Mouse (Mus musculus) hindbrain, embryonic 15.5 days (tissue): ENCODE data around the gene Hoxd11. TPM values are rescaled to one million over a fixed set of nuclear protein-coding genes. Genes with fewer than 3 reads are reported as not detected.
A peak's percentile ranks its signal among the peaks of the same experiment; 100 is the strongest.

Experiments
- ATAC-seq: fragments of 200-750 bp; cut with Nextera tagmentation; 2 replicates; pipeline ENCODE4 v1.8.0; 2017; ENCODE audit warnings: low read depth, moderate number of reproducible peaks, moderate TSS enrichment; ENCODE audit not compliant: low FRiP score
- H3K27ac ChIP-seq: fragments of 300-500 bp; sonication (generic); replicated peaks from 2 replicates; pipeline ENCODE4 v1.5.1; 2015; ENCODE audit warnings: mild to moderate bottlenecking, inconsistent platforms
- H3K27me3 ChIP-seq: fragments of 300-500 bp; sonication (generic); 2 replicates; pipeline ENCODE4 v1.6.1; 2015; ENCODE audit warnings: control low read depth, inconsistent platforms
- H3K36me3 ChIP-seq: fragments of 300-500 bp; sonication (generic); 2 replicates; pipeline ENCODE4 v1.6.1; 2015; ENCODE audit warnings: control low read depth, inconsistent platforms
- H3K4me1 ChIP-seq: fragments of 300-500 bp; sonication (generic); replicated peaks from 2 replicates; pipeline ENCODE4 v1.6.1; 2015; ENCODE audit warnings: control low read depth, inconsistent platforms
- H3K4me2 ChIP-seq: fragments of 300-500 bp; sonication (generic); 2 replicates; pipeline ENCODE4 v1.6.1; 2015; ENCODE audit warnings: moderate library complexity, mild to moderate bottlenecking, inconsistent platforms
- H3K4me3 ChIP-seq: fragments of 300-500 bp; sonication (generic); 2 replicates; pipeline ENCODE4 v1.5.1; 2015; ENCODE audit warnings: mild to moderate bottlenecking, inconsistent platforms
- H3K9ac ChIP-seq: fragments of 300-500 bp; sonication (generic); 2 replicates; pipeline ENCODE4 v1.6.1; 2015; ENCODE audit warnings: inconsistent platforms
- H3K9me3 ChIP-seq: fragments of 300-500 bp; sonication (generic); 2 replicates; pipeline ENCODE4 v1.6.1; 2016; ENCODE audit warnings: control low read depth, inconsistent platforms
- WGBS: fragments of 180-500 bp; shearing (Covaris S2); methylation state at CpG from one replicate; pipeline ENCODE4 v1.1.7; 2015; 5-methylcytosine and 5-hydroxymethylcytosine counted together
- polyA plus RNA-seq: library from polyadenylated mRNA; unstranded; fragments of >200 nt; fragmentation: Nextera tagmentation; extraction: Ambion mirVana; gene quantifications from 2 replicates; pipeline ENCODE4 v1.2.1, GENCODE M21; 2015

Hoxd11 gene
- polyA plus RNA-seq, 1 experiment from 2014 or later, result not detected

- WGBS, result 11% methylated on average over 2 of the region's 2 CpGs
- Histone ChIP-seq H3K36me3 (no peaks in the 10 kb centered on the region), H3K9me3 (no peaks in the 10 kb centered on the region), H3K4me2 (no peak overlapping the region), H3K27me3 (peaks cover 100% of the 10 kb centered on the region), H3K9ac (no peak overlapping the region), H3K4me1 (peaks cover 9% of the 10 kb centered on the region), H3K27ac (no peak overlapping the region), H3K4me3 (no peak overlapping the region)
- no peak for ATAC-seq
These were observed 2.3 kb upstream of the Hoxd11 start for GRCm38 (mm10) chr2:74677106-74677505.

GRCm38 (mm10) chr2:74679596-74679971 is 227 bp downstream of the Hoxd11 start:
- Histone ChIP-seq H3K9me3 (no peaks in the 10 kb centered on the region), H3K4me3 (no peak overlapping the region), H3K4me1 (peaks cover 12% of the 10 kb centered on the region), H3K27ac (no peak overlapping the region), H3K36me3 (no peaks in the 10 kb centered on the region), H3K4me2 (no peak overlapping the region), H3K27me3 (peaks cover 99% of the 10 kb centered on the region), H3K9ac (no peak overlapping the region)
- WGBS, result under 1% methylated on average over 25 of the region's 26 CpGs
- no peak for ATAC-seq

- Histone ChIP-seq H3K36me3 (no peaks in the 10 kb centered on the region), H3K27me3 (peaks cover 99% of the 10 kb centered on the region), H3K4me2 (no peak overlapping the region), H3K9me3 (no peaks in the 10 kb centered on the region), H3K4me1 (peaks cover 12% of the 10 kb centered on the region), H3K27ac (no peak overlapping the region), H3K4me3 (no peak overlapping the region), H3K9ac (no peak overlapping the region)
- WGBS, result under 1% methylated on average over 20 of the region's 23 CpGs
- no peak for ATAC-seq
These were observed 623 bp downstream of the Hoxd11 start for GRCm38 (mm10) chr2:74679980-74680379.

GRCm38 (mm10) chr2:74680561-74681398 is 1.4 kb downstream of the Hoxd11 start:
- no peak overlapping the region for H3K27ac ChIP-seq
- no peak overlapping the region for H3K4me2 ChIP-seq
- peaks cover 12% of the 10 kb centered on the region for H3K4me1 ChIP-seq
- WGBS, result under 1% methylated on average over 21 of the region's 21 CpGs
- H3K9me3 ChIP-seq, result no peaks in the 10 kb centered on the region
- H3K4me3 ChIP-seq, result no peak overlapping the region
- ATAC-seq, result no peak
- peaks cover 99% of the 10 kb centered on the region for H3K27me3 ChIP-seq
- H3K36me3 ChIP-seq, result no peaks in the 10 kb centered on the region
- no peak overlapping the region for H3K9ac ChIP-seq

GRCm38 (mm10) chr2:74681594-74682531 is 2.5 kb downstream of the Hoxd11 start:
- ATAC-seq, result peak; percentile 38; the same call in 1 of the 2 replicates
- Histone ChIP-seq H3K9me3 (no peaks in the 10 kb centered on the region), H3K9ac (no peak overlapping the region), H3K27ac (no peak overlapping the region), H3K27me3 (peaks cover 97% of the 10 kb centered on the region), H3K36me3 (no peaks in the 10 kb centered on the region), H3K4me3 (0 out of 2 replicates have a peak overlapping the region, but pooled peaks have one; percentile 3), H3K4me2 (peak overlapping the region; percentile 21; the same call in 1 of the 2 replicates), H3K4me1 (peaks cover 12% of the 10 kb centered on the region)
- WGBS, result under 1% methylated on average over 74 of the region's 78 CpGs

GRCm38 (mm10) chr2:74682796-74683195 is 3.4 kb downstream of the Hoxd11 start:
- under 1% methylated on average over 29 of the region's 51 CpGs for WGBS
- peaks cover 12% of the 10 kb centered on the region for H3K4me1 ChIP-seq
- no peak overlapping the region for H3K27ac ChIP-seq
- ATAC-seq, result no peak
- no peaks in the 10 kb centered on the region for H3K36me3 ChIP-seq
- H3K4me2 ChIP-seq, result peak overlapping the region; percentile 21; the same call in 1 of the 2 replicates
- H3K27me3 ChIP-seq, result peaks cover 97% of the 10 kb centered on the region
- H3K9ac ChIP-seq, result no peak overlapping the region
- H3K9me3 ChIP-seq, result no peaks in the 10 kb centered on the region
- 0 out of 2 replicates have a peak overlapping the region, but pooled peaks have one; percentile 3 for H3K4me3 ChIP-seq

- no peaks in the 10 kb centered on the region for H3K36me3 ChIP-seq
- ATAC-seq, result no peak
- H3K27ac ChIP-seq, result no peak overlapping the region
- H3K27me3 ChIP-seq, result peaks cover 97% of the 10 kb centered on the region
- H3K9me3 ChIP-seq, result no peaks in the 10 kb centered on the region
- peaks cover 12% of the 10 kb centered on the region for H3K4me1 ChIP-seq
- H3K4me3 ChIP-seq, result no peak overlapping the region
- H3K4me2 ChIP-seq, result no peak overlapping the region
- WGBS, result 1% methylated on average over 18 of the region's 18 CpGs
- H3K9ac ChIP-seq, result no peak overlapping the region
These were observed 4.2 kb downstream of the Hoxd11 start for GRCm38 (mm10) chr2:74683471-74683951.

GRCm38 (mm10) chr2:74684106-74684505 is 4.7 kb downstream of the Hoxd11 start:
- no peak for ATAC-seq

GRCm38 (mm10) chr2:74685059-74685603 is 5.8 kb downstream of the Hoxd11 start:
- Histone ChIP-seq H3K9ac (no peak overlapping the region), H3K36me3 (no peaks in the 10 kb centered on the region), H3K27me3 (peaks cover 97% of the 10 kb centered on the region), H3K4me2 (no peak overlapping the region), H3K4me3 (no peak overlapping the region), H3K4me1 (peaks cover 12% of the 10 kb centered on the region), H3K27ac (no peak overlapping the region), H3K9me3 (no peaks in the 10 kb centered on the region)
- no peak for ATAC-seq
- 11% methylated on average over 4 of the region's 4 CpGs for WGBS

More at GRCm38 (mm10) chr2:74684106-74684505, 4.7 kb downstream of the Hoxd11 start:
- Histone ChIP-seq H3K4me2 (no peak overlapping the region), H3K36me3 (no peaks in the 10 kb centered on the region), H3K4me3 (no peak overlapping the region), H3K9me3 (no peaks in the 10 kb centered on the region), H3K9ac (no peak overlapping the region), H3K27me3 (peaks cover 97% of the 10 kb centered on the region), H3K4me1 (peaks cover 12% of the 10 kb centered on the region), H3K27ac (no peak overlapping the region)
- 1% methylated on average over 12 of the region's 12 CpGs for WGBS

- Histone ChIP-seq H3K36me3 (no peaks in the 10 kb centered on the region), H3K4me3 (no peak overlapping the region), H3K27me3 (peaks cover 92% of the 10 kb centered on the region), H3K4me2 (no peak overlapping the region), H3K9me3 (no peaks in the 10 kb centered on the region), H3K4me1 (peaks cover 12% of the 10 kb centered on the region), H3K9ac (no peak overlapping the region), H3K27ac (no peak overlapping the region)
- no peak for ATAC-seq
- WGBS, result 5% methylated on average over 17 of the region's 17 CpGs
These were observed 7.1 kb downstream of the Hoxd11 start for GRCm38 (mm10) chr2:74686301-74686987.

GRCm38 (mm10) chr2:74686988-74687697 is 7.8 kb downstream of the Hoxd11 start:
- under 1% methylated on average over 27 of the region's 27 CpGs for WGBS
- Histone ChIP-seq H3K36me3 (no peaks in the 10 kb centered on the region), H3K4me2 (no peak overlapping the region), H3K9ac (no peak overlapping the region), H3K4me3 (no peak overlapping the region), H3K9me3 (no peaks in the 10 kb centered on the region), H3K27ac (no peak overlapping the region), H3K4me1 (peaks cover 7% of the 10 kb centered on the region), H3K27me3 (peaks cover 92% of the 10 kb centered on the region)
- ATAC-seq, result no peak
